Mouse (Mus musculus): ENCODE data around the gene Snx9. TPM values are rescaled to one million over a fixed set of nuclear protein-coding genes. Genes with fewer than 3 reads are reported as not detected.

The Snx9 gene
- total and polyA plus RNA-seq, 3 experiments = 12.9 to 22.8 TPM; not detected in 1

- TF ChIP-seq MYC (IDR thresholded peaks at IDR 0.05; ENCODE audit: low read depth, low read length) (no peak), GATA1 (IDR thresholded peaks at IDR 0.05; ENCODE audit: low read depth, low read length) (peak; percentile 82), USF2 (IDR thresholded peaks at IDR 0.05; ENCODE audit: borderline replicate concordance in 1 of 2, insufficient read depth in 1 of 2, low read depth in 1 of 2, low read length in 2 of 2) (no peak), RCOR1 (IDR thresholded peaks at IDR 0.05; ENCODE audit: low read depth, low read length) (peak; percentile 73), POLR2A (IDR thresholded peaks at IDR 0.05; ENCODE audit: control insufficient read depth in 1 of 2, insufficient read depth in 1 of 2, low read depth in 1 of 2, low read length in 2 of 2, poor library complexity in 1 of 2) (no peak), HCFC1 (IDR thresholded peaks at IDR 0.05; ENCODE audit: low read depth, low read length) (no peak), TAL1 (IDR thresholded peaks at IDR 0.05; ENCODE audit: low read length) (peak; percentile 47; the same call in 1 of the 2 replicates), EP300 (IDR thresholded peaks at IDR 0.05; ENCODE audit: low read depth in 1 of 2, low read length in 2 of 2) (peak; percentile 64 to 81; a peak in 3 of 4 replicates), MEF2A (IDR thresholded peaks at IDR 0.05; ENCODE audit: extremely low read depth, insufficient replicate concordance, low read depth, low read length, poor library complexity, severe bottlenecking) (0 out of 2 replicates have a peak, but pooled peaks have one; percentile 38), TCF12 (IDR thresholded peaks at IDR 0.05; ENCODE audit: low read depth, low read length) (peak; percentile 82), BHLHE40 (IDR thresholded peaks at IDR 0.05; ENCODE audit: borderline replicate concordance, low read depth, low read length) (peak; percentile 71; the same call in 1 of the 2 replicates), ETS1 (IDR thresholded peaks at IDR 0.05; ENCODE audit: low read depth, low read length) (peak; percentile 58; the same call in 1 of the 2 replicates), RAD21 (IDR thresholded peaks at IDR 0.05; ENCODE audit: low read depth, low read length) (no peak), UBTF (IDR thresholded peaks at IDR 0.05; ENCODE audit: borderline replicate concordance, insufficient read depth, low read depth, low read length) (no peak), ZC3H11A (IDR thresholded peaks at IDR 0.05; ENCODE audit: low read depth, low read length) (0 out of 2 replicates have a peak, but pooled peaks have one; percentile 1), ZNF384 (IDR thresholded peaks at IDR 0.05; ENCODE audit: low read depth, low read length) (no peak), MAX (IDR thresholded peaks at IDR 0.05; ENCODE audit: low read length) (no peak; the same call in 1 of the 2 replicates), ELF1 (IDR thresholded peaks at IDR 0.05; ENCODE audit: low read depth, low read length) (no peak), SIN3A (IDR thresholded peaks at IDR 0.05; ENCODE audit: low read length) (no peak)
- Histone ChIP-seq H3K27ac (ENCODE audit: control insufficient read depth, low read depth, low read length) (peak overlapping the region; percentile 25; the same call in 1 of the 2 replicates), H3K4me1 (ENCODE audit: control insufficient read depth in 1 of 2, insufficient read depth in 2 of 2, low read length in 2 of 2) (peaks cover 8 to 31% of the 10 kb centered on the region in 2 experiments), H3K36me3 (ENCODE audit: control insufficient read depth in 1 of 2, insufficient read depth in 2 of 2, low read length in 2 of 2) (peaks cover 0 to 29% of the 10 kb centered on the region in 2 experiments; a peak in 2 of 4 replicates), H3K4me3 (ENCODE audit: control insufficient read depth in 1 of 2, insufficient read depth in 1 of 2, low read depth in 2 of 2, low read length in 2 of 2) (no peak overlapping the region), H3K9me3 (replicated peaks; ENCODE audit: insufficient read depth, low read length) (no peaks in the 10 kb centered on the region), H3K9ac (ENCODE audit: control insufficient read depth, low read depth, low read length, poor library complexity, severe bottlenecking) (no peak overlapping the region), H3K79me2 (ENCODE audit: control insufficient read depth, insufficient read depth, low read length, poor library complexity) (no peaks in the 10 kb centered on the region), H3K27me3 (ENCODE audit: control insufficient read depth in 1 of 2, insufficient read depth in 2 of 2, low read length in 2 of 2) (no peaks in the 10 kb centered on the region)
- peak; percentile 59 for DNase-seq (ENCODE audit: low read depth, low spot score)
Measured at GRCm38 (mm10) chr17:5830382-5830781, 10.7 kb upstream of the Snx9 start.

GRCm38 (mm10) chr17:5830832-5831231 is 10.3 kb upstream of the Snx9 start:
- Histone ChIP-seq H3K36me3 (ENCODE audit: control insufficient read depth in 1 of 2, insufficient read depth in 2 of 2, low read length in 2 of 2) (peaks cover 0 to 29% of the 10 kb centered on the region in 2 experiments; a peak in 2 of 4 replicates), H3K4me1 (ENCODE audit: control insufficient read depth in 1 of 2, insufficient read depth in 2 of 2, low read length in 2 of 2) (peaks cover 8 to 31% of the 10 kb centered on the region in 2 experiments), H3K4me3 (ENCODE audit: control insufficient read depth in 1 of 2, insufficient read depth in 1 of 2, low read depth in 2 of 2, low read length in 2 of 2) (no peak overlapping the region), H3K9ac (ENCODE audit: control insufficient read depth, low read depth, low read length, poor library complexity, severe bottlenecking) (no peak overlapping the region), H3K9me3 (replicated peaks; ENCODE audit: insufficient read depth, low read length) (no peaks in the 10 kb centered on the region), H3K79me2 (ENCODE audit: control insufficient read depth, insufficient read depth, low read length, poor library complexity) (no peaks in the 10 kb centered on the region), H3K27me3 (ENCODE audit: control insufficient read depth in 1 of 2, insufficient read depth in 2 of 2, low read length in 2 of 2) (no peaks in the 10 kb centered on the region), H3K27ac (ENCODE audit: control insufficient read depth, low read depth, low read length) (peak overlapping the region; percentile 28; the same call in 1 of the 2 replicates)
- no peak for TF ChIP-seq ZKSCAN1 (IDR thresholded peaks at IDR 0.05; ENCODE audit: low read depth, low read length)
- TF ChIP-seq TBP (IDR thresholded peaks at IDR 0.05; ENCODE audit: low read depth, low read length) = no peak
- no peak for TF ChIP-seq EP300 (IDR thresholded peaks at IDR 0.05; ENCODE audit: low read depth in 1 of 2, low read length in 2 of 2)
- no peak for TF ChIP-seq ELF1 (IDR thresholded peaks at IDR 0.05; ENCODE audit: low read depth, low read length)
- no peak for TF ChIP-seq ZNF384 (IDR thresholded peaks at IDR 0.05; ENCODE audit: low read depth, low read length)
- TF ChIP-seq MXI1 (IDR thresholded peaks at IDR 0.05; ENCODE audit: low read depth, low read length) = no peak
- TF ChIP-seq CHD2 (IDR thresholded peaks at IDR 0.05; ENCODE audit: low read length) = no peak
- TF ChIP-seq SIN3A (IDR thresholded peaks at IDR 0.05; ENCODE audit: low read length) = no peak
- TF ChIP-seq ZMIZ1 (IDR thresholded peaks at IDR 0.05; ENCODE audit: low read depth, low read length) = no peak
- TF ChIP-seq BHLHE40 (IDR thresholded peaks at IDR 0.05; ENCODE audit: borderline replicate concordance, low read depth, low read length) = no peak
- DNase-seq (ENCODE audit: low read depth, low spot score) = no peak
